ENCODE assay signal across 7 mouse cellular contexts in genomic region chr10:24835702-24836342, GRCm38 (mm10). TPM values are rescaled to one million over a fixed set of nuclear protein-coding genes. Genes with fewer than 3 reads are reported as not detected.
DNase-seq lines count a peak whose midpoint lies in the region; ATAC-seq and TF ChIP-seq lines count a peak whose summit lies in the region.

No protein-coding gene starts in this region.

- no peaks in the 10 kb centered on the region for H3K9me3 ChIP-seq in forebrain, embryonic 14.5 days (replicated peaks; ENCODE audit: control insufficient read depth, low read length)
- H3K9me3 ChIP-seq in midbrain, embryonic 14.5 days (ENCODE audit: control insufficient read depth, low read length) = no peaks in the 10 kb centered on the region

- 9% methylated on average over 12 of the region's 12 CpGs for WGBS in forebrain, embryonic 14.5 days
- 16% methylated on average over 12 of the region's 12 CpGs for WGBS in kidney, adult 2 months
- WGBS in midbrain, embryonic 14.5 days = 13% methylated on average over 12 of the region's 12 CpGs

- peak; percentile 74 for ATAC-seq in forebrain, embryonic 14.5 days
- peak; percentile 57; the same call in 1 of the 2 replicates for ATAC-seq in midbrain, embryonic 14.5 days (ENCODE audit: low FRiP score, low TSS enrichment)
- no peak for ATAC-seq in granulocyte monocyte progenitor cell, adult 5-6 weeks (replicated peaks; ENCODE audit: poor library complexity, severe bottlenecking)

- no peak overlapping the region for H3K27ac ChIP-seq in forebrain, embryonic 14.5 days (ENCODE audit: low read depth, low read length)
- peak overlapping the region; percentile 59 for H3K27ac ChIP-seq in kidney, adult 2 months (ENCODE audit: insufficient read depth, low read depth, low read length)
- peak overlapping the region; percentile 10; the same call in 1 of the 2 replicates for H3K27ac ChIP-seq in midbrain, embryonic 14.5 days (replicated peaks; ENCODE audit: low read depth, low read length)

- H3K36me3 ChIP-seq in forebrain, embryonic 14.5 days (ENCODE audit: control insufficient read depth, insufficient read depth, low read length) = no peaks in the 10 kb centered on the region
- H3K36me3 ChIP-seq in kidney, adult 2 months (ENCODE audit: control insufficient read depth, insufficient read depth, low read length) = no peaks in the 10 kb centered on the region
- no peaks in the 10 kb centered on the region for H3K36me3 ChIP-seq in midbrain, embryonic 14.5 days (ENCODE audit: control insufficient read depth, insufficient read depth, low read length)

- no peaks in the 10 kb centered on the region for H3K27me3 ChIP-seq in forebrain, embryonic 14.5 days (replicated peaks; ENCODE audit: control insufficient read depth, insufficient read depth, low read length)
- H3K27me3 ChIP-seq in kidney, adult 2 months (replicated peaks; ENCODE audit: control insufficient read depth, insufficient read depth, low read length) = no peaks in the 10 kb centered on the region
- H3K27me3 ChIP-seq in midbrain, embryonic 14.5 days (ENCODE audit: control insufficient read depth, insufficient read depth, low read length) = no peaks in the 10 kb centered on the region

- H3K4me1 ChIP-seq in forebrain, embryonic 14.5 days (ENCODE audit: control insufficient read depth, insufficient read depth, low read length) = peaks cover 7% of the 10 kb centered on the region; the same call in 1 of the 2 replicates
- H3K4me1 ChIP-seq in kidney, adult 2 months (ENCODE audit: control insufficient read depth, insufficient read depth, low read length) = peaks cover 11% of the 10 kb centered on the region; the same call in 1 of the 2 replicates
- peaks cover 16% of the 10 kb centered on the region for H3K4me1 ChIP-seq in midbrain, embryonic 14.5 days (ENCODE audit: control insufficient read depth, insufficient read depth, low read length)

- H3K4me2 ChIP-seq in forebrain, embryonic 14.5 days (ENCODE audit: low read length) = peak overlapping the region; percentile 44
- peak overlapping the region; percentile 50 for H3K4me2 ChIP-seq in midbrain, embryonic 14.5 days (ENCODE audit: low read length)

- TF ChIP-seq POLR2A in kidney, adult 2 months (IDR thresholded peaks at IDR 0.05; ENCODE audit: low read depth, low read length) = no peak

- no peak for TF ChIP-seq CTCF in kidney, adult 2 months (conservative IDR thresholded peaks at IDR 0.05; ENCODE audit: insufficient read depth, insufficient read length, low read depth, low read length)

- peak overlapping the region; percentile 52 for H3K9ac ChIP-seq in forebrain, embryonic 14.5 days (ENCODE audit: low read length)
- H3K9ac ChIP-seq in midbrain, embryonic 14.5 days (replicated peaks; ENCODE audit: low read length) = peak overlapping the region; percentile 45

- peak overlapping the region; percentile 16 for H3K4me3 ChIP-seq in forebrain, embryonic 14.5 days (ENCODE audit: low read depth, low read length)
- peak overlapping the region; percentile 37 for H3K4me3 ChIP-seq in kidney, adult 2 months (ENCODE audit: insufficient read depth, low read depth, low read length)
- peak overlapping the region; percentile 22 for H3K4me3 ChIP-seq in midbrain, embryonic 14.5 days (replicated peaks; ENCODE audit: low read depth, low read length)

- peak; percentile 77 for DNase-seq in embryo, embryonic 10.5 days (ENCODE audit: low spot score)
- DNase-seq in forebrain, embryonic 14.5 days (ENCODE audit: low spot score) = peak; percentile 58
- DNase-seq in kidney, adult 2 months = peak; percentile 69
- DNase-seq in midbrain, embryonic 14.5 days = peak; percentile 68
- no peak for DNase-seq in spleen, adult 18-20 months
- no peak for DNase-seq in left cerebral cortex, adult 9 months (ENCODE audit: low spot score in 2 of 2)

RNA-seq across cellular contexts. Expression of gene Enpp3, which starts 6.8 kb away (rescaled TPM):
- 2.0 and 3.2 TPM in 2 replicates for polyA plus RNA-seq in forebrain, embryonic 14.5 days (2014; fragmentation: Nextera tagmentation; extraction: Ambion mirVana)
- polyA plus RNA-seq in kidney, adult 2 months (2012; rRNA removed) = 28.5 and 30.1 TPM in 2 replicates
- 2.5 and 4.1 TPM in 2 replicates for polyA plus RNA-seq in midbrain, embryonic 14.5 days (2014; fragmentation: Nextera tagmentation; extraction: Ambion mirVana)
- total RNA-seq in granulocyte monocyte progenitor cell, adult 5-6 weeks (2014; fragmentation: Nextera tagmentation) = not detected in 2 replicates
- not detected in 2 replicates for total RNA-seq in granulocyte monocyte progenitor cell, adult 5-6 weeks (2017)

RNA-seq across cellular contexts. Expression of gene Med23, which starts 34.0 kb away (rescaled TPM):
- 27.9 and 33.1 TPM in 2 replicates for polyA plus RNA-seq in forebrain, embryonic 14.5 days (2014; fragmentation: Nextera tagmentation; extraction: Ambion mirVana)
- 14.2 and 15.8 TPM in 2 replicates for polyA plus RNA-seq in kidney, adult 2 months (2012; rRNA removed)
- 28.2 and 35.9 TPM in 2 replicates for polyA plus RNA-seq in midbrain, embryonic 14.5 days (2014; fragmentation: Nextera tagmentation; extraction: Ambion mirVana)
- total RNA-seq in granulocyte monocyte progenitor cell, adult 5-6 weeks (2014; fragmentation: Nextera tagmentation) = 20.1 and 34.8 TPM in 2 replicates
- 20.3 and 42.2 TPM in 2 replicates for total RNA-seq in granulocyte monocyte progenitor cell, adult 5-6 weeks (2017)

Comparison
In these comparisons a context has a peak if more than half of its experiments do, and no peak if none do; other contexts are left out.
1. DNase-seq: peak in embryo, embryonic 10.5 days (single experiment), forebrain, embryonic 14.5 days (single experiment), kidney, adult 2 months (single experiment) and midbrain, embryonic 14.5 days (single experiment); none in spleen, adult 18-20 months (0 of 2) and left cerebral cortex, adult 9 months (0 of 2).
2. Peak in every context shown above with its lines, with median percentiles within 50 percentile points of each other: H3K4me3 ChIP-seq.